Mouse (Mus musculus) Patski (cell line): ENCODE measurements around the gene Palm2. TPM values are rescaled to one million over a fixed set of nuclear protein-coding genes. Genes with fewer than 3 reads are reported as not detected.
A peak's percentile ranks its signal among the peaks of the same experiment; 100 is the strongest.

ENCODE experiments used
- ATAC-seq: fragments of 100-300 bp; one replicate; pipeline ENCODE4 v1.8.0; 2021
- CTCF ChIA-PET: fragments of 350-600 bp; sonication (Branson Sonifier 250); formaldehyde crosslinking; loops from one replicate; lab custom pipeline; 2022; ENCODE audit warnings: inconsistent platforms; lab: Charles Lee
- POLR2A ChIA-PET: fragments of 350-600 bp; sonication (Branson Sonifier 250); formaldehyde crosslinking; loops from one replicate; lab custom pipeline; 2022; ENCODE audit warnings: antibody characterized with exemption, inconsistent platforms; lab: Charles Lee
- DNase-seq: peaks from one replicate; pipeline ENCODE4 v3.0.0-alpha.2; 2011; ENCODE audit warnings: low read depth, low spot score
- H3K27me3 ChIP-seq: fragments of 371-371 bp; one replicate; pipeline ENCODE4 v1.5.1; 2021
- CTCF ChIP-seq: fragments of 100-300 bp; IDR thresholded peaks from one replicate; pipeline ENCODE4 v1.5.1; 2021
- in situ Hi-C: fragments of 300-500 bp; cut with MboI; formaldehyde crosslinking; loops from 3 replicates; pipeline ENCODE4 v1.11.1; 2018; ENCODE audit warnings: low pct_unique_long_range_greater_than_20kb, mixed read lengths
- polyA plus RNA-seq: library from polyadenylated mRNA; unstranded; gene quantifications from one replicate; pipeline ENCODE4 v1.2.3, GENCODE M21; 2021

The Palm2 gene
- polyA plus RNA-seq, 1 experiment from 2014 or later = 0.71 TPM

DNA sequence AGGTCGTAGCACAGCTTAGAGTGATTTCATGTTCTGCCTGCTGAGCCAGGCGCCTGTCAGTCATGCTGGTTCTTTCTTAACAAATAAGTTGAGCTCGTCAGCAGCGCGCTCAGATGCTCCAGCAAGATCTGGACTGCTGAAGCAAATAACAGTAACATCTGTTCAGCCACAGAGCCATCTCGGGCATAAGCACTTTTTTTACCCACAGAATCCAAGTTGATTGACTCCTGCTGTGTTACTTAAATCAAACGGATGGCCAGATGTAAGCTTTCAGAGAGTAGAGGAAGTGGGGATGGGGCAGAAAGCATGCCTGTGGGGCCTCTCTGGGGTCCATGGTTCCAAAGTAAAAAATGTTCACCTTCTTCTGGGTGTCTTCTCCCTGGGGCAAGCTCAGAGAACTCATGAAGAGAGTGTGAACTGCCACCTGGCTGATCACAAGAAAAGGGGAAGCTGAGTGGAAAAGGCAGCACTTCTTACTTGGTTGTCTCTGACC lies 286.9 kb downstream of the Palm2 start:
- DNase-seq (no peak), ATAC-seq (no peak)
- ChIA-PET POLR2A (no interaction called here), CTCF (no interaction called here)
- in situ Hi-C loops = no loop called here
- TF ChIP-seq CTCF = no peak
- no peaks in the 10 kb centered on the region for H3K27me3 ChIP-seq

DNA sequence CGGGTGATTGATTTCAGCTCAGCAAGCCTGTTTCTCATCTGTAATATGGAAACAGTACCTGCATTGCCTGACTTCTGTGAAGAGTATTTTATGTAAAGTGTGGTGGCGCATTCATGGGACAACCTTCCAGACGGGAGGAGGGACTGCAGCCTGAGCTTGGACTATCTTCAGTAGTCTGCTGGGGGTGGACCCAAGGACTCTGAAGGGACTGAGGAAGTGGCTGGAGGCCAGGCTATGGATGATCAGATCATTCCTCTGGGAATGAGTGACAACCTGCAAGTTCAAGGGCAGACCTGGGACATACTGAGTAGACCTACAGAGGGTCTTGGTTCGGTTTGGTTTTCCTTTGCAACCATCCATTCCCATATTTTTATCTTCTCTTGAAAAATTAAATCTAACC lies 288.2 kb downstream of the Palm2 start:
- ATAC-seq (no peak), DNase-seq (no peak)
- CTCF ChIA-PET = no interaction called here
- in situ Hi-C loops = no loop called here
- no peak for TF ChIP-seq CTCF
- POLR2A ChIA-PET = interaction anchor here (0.6 kb wide), 1 partner anchor 73 kb away, joined by 6 read pairs; no protein-coding TSS in a partner anchor
- H3K27me3 ChIP-seq = no peaks in the 10 kb centered on the region

DNA sequence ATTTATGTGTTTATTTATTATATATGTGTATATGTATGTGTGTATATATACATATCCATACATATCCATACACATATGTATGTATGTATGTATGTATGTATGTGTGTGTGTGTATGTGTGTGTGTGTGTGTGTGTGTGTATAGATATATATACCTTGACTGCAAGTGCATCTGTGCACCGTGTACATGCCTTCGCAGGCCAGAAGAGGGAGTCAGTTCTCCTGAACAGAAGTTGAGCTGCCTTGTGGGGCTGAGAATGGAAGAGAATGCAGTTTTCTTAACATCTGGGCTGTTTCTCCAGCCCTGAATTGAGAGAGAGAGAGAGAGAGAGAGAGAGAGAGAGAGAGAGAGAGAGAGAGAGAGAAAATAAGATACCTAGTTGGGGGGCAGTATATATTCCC lies 289.6 kb downstream of the Palm2 start:
- TF ChIP-seq CTCF = no peak
- in situ Hi-C loops = no loop called here
- CTCF ChIA-PET = no interaction called here
- ATAC-seq (no peak), DNase-seq (no peak)
- no peaks in the 10 kb centered on the region for H3K27me3 ChIP-seq
- POLR2A ChIA-PET = no interaction called here

DNA sequence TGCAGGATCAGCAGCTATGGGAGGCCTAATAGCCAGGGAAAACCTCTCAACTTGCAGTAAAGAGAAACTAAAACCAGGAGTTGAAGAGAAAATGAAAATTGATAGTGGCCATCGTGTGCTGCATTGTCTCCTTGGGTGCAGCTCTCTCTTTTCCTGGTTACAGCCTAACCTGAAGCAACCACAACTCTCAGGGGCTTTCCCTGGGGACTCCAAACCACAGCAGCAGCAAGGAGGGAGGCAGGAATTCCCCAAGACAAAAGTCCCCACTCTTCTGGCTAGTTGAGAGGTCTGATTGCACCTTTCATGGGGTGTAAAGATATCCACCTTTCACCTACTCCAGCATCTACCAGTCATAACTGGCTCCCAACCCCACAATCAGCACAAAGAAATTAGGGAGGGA lies 291.5 kb downstream of the Palm2 start:
- ChIA-PET CTCF (no interaction called here), POLR2A (no interaction called here)
- DNase-seq (peak; percentile 27), ATAC-seq (no peak)
- in situ Hi-C loops = no loop called here
- TF ChIP-seq CTCF = no peak
- no peaks in the 10 kb centered on the region for H3K27me3 ChIP-seq

DNA sequence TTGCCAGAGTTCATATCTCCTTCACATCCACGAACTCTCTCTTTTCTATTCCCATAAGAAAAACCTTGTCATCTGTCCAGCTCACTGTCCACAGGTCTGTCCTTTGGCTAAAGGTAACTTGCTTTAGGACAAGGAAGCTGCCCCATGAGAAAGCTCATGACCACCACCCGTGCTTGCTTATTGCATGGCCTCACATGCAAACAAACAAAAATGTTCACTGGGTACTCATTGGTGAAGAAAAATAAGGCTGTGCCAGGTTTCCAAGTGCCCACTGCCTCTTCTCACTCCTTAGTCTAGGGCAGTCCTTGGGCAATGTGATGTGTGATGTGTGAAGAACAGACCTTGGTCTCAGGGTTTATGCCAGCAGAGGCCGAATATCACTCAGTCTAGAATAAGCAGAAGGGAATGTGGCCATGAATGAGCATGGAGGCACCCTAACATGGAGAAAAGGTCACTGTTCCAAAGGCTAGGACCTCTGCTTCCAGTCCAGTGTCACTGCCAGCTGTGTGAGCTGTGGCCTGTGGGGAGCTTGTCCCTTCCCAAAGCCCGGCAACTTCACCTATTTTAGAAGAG lies 294.6 kb downstream of the Palm2 start:
- in situ Hi-C loops = no loop called here
- no peak for ATAC-seq
- H3K27me3 ChIP-seq = no peaks in the 10 kb centered on the region
- no peak for DNase-seq
- ChIA-PET CTCF (no interaction called here), POLR2A (no interaction called here)
- no peak for TF ChIP-seq CTCF

DNA sequence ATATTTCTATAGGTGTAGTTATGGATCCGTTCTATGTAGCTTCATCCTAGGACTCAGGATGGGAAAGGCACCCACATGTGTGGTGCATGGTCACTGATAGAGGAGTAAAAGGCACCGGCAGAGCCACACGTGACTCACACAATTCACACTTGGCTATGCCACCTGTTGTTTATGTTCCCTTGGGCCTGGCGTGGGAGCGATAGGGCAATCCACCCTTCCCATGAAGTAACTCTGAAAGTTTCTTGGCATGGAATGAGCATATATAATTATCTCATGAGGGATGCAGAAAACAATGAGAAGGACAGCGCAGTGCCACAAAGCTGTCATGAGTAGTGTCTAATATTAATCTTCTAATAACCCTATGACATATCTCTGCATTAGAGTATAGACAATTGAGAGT lies 296.0 kb downstream of the Palm2 start:
- no peak for DNase-seq
- in situ Hi-C loops = no loop called here
- H3K27me3 ChIP-seq = no peaks in the 10 kb centered on the region
- no peak for TF ChIP-seq CTCF
- ChIA-PET CTCF (no interaction called here), POLR2A (no interaction called here)
- no peak for ATAC-seq

DNA sequence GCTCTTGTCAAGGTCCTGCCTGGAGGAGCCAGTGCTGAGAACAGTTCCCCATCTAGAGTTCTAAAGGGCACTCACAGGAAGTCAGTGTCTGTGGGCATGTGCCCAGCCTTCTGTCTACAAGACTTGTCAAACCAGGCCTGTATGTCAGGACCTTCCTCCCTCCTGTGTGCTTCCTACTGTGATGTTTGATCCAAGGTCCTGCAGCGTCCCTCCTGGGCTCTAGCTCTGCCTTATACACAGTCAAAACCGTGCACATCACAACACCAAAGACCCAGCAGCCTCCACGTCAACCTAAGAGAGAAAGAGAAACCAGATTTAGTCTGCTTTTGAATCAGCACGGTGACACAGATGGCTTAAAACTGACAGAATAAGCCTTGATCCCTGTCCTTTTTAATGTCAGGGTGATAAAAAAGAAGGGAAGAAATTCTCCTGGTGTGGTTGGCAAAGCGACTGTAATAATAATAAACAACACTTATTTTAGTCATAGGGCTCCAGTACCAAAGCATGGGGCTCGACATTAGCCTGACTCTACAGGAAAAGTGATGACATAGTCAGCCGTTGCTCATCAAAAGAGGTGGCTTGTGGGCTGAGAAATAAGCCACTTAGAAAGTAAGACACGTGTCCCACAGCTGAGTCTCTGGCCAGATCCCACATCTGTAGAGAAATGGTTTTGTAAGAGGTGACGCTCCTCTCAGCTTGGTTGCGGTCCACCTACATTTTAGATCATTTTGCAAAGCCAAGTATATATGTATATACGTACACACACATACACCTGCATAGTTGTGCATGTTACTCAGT lies 297.0 kb downstream of the Palm2 start:
- TF ChIP-seq CTCF = no peak
- POLR2A ChIA-PET = no interaction called here
- no peak for DNase-seq
- CTCF ChIA-PET = interaction anchor here (1.1 kb wide), 1 partner anchor 25 kb away, joined by 3 read pairs; no protein-coding TSS in a partner anchor
- in situ Hi-C loops = no loop called here
- H3K27me3 ChIP-seq = no peaks in the 10 kb centered on the region
- ATAC-seq = no peak

DNA sequence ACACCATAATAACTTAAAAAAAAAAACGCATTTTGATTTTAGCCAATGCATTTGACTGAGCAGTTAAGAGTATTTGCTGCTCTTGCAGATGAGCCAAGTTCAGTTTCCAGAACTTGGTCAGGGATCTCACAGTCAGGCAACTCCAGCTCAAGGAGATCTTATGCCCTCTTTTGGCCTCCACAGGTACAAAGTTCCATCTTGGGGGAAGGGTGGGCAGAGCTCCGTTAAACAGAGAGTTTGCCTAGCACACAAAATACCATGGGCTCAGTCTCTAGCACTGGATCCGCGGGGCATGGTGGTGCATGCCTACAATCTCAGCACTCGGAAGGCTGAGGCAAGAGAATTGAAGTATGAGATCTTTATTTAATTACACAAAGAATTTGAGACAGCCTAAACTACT lies 298.3 kb downstream of the Palm2 start:
- ATAC-seq (no peak), DNase-seq (no peak)
- TF ChIP-seq CTCF = no peak
- POLR2A ChIA-PET = no interaction called here
- CTCF ChIA-PET = interaction anchor here (1.1 kb wide), 1 partner anchor 23 kb away, joined by 3 read pairs; no protein-coding TSS in a partner anchor
- no peaks in the 10 kb centered on the region for H3K27me3 ChIP-seq
- in situ Hi-C loops = no loop called here

DNA sequence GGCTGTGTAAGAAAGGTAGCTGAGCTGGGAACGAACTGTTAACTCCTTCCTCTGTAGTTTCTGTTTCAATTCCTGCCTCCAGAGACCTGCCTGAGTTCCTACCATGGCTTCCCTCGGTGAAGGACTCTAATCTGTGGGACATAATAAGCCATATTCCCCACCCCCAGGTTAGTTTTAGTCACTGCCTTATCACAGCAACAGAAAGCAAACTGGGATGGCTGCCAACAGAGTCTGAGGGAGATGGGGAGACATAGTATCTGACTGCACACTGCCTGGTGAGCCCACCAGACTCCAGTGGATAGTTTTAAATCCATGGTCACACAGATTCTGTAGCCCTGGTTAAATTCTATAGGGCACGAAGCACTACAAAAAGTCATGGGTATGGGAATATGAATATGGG lies 299.4 kb downstream of the Palm2 start:
- no peak for ATAC-seq

DNA sequence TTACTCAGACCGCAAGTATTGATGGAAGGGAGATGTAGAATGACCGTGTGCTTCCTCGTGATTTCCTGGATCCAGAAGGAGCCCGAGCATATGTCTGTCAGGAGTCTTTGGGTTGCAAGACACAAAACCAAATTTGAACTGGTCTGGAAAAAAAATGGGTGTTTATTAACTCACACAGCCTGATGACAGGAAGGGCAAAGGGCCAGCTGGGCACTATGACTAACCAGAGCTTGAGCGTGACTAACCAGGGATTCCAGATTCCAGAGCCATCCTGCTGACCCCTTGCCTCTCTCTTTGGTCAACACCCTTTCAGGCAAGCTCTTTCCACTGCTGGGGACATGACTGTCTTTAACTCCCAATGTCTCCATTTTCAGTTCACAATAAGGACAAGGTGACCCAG lies 301.4 kb downstream of the Palm2 start:
- peak; percentile 93 for DNase-seq
- no peaks in the 10 kb centered on the region for H3K27me3 ChIP-seq
- in situ Hi-C loops = loop anchor here (5.0 kb wide), 1 partner anchor 42 kb away; no protein-coding TSS in a partner anchor
- peak; percentile 89 for ATAC-seq
- no peak for TF ChIP-seq CTCF
- ChIA-PET POLR2A (no interaction called here), CTCF (no interaction called here)

More for the DNA sequence above, 299.4 kb downstream of the Palm2 start:
- in situ Hi-C loops = no loop called here
- DNase-seq = no peak
- ChIA-PET POLR2A (no interaction called here), CTCF (no interaction called here)
- H3K27me3 ChIP-seq = no peaks in the 10 kb centered on the region
- no peak for TF ChIP-seq CTCF

DNA sequence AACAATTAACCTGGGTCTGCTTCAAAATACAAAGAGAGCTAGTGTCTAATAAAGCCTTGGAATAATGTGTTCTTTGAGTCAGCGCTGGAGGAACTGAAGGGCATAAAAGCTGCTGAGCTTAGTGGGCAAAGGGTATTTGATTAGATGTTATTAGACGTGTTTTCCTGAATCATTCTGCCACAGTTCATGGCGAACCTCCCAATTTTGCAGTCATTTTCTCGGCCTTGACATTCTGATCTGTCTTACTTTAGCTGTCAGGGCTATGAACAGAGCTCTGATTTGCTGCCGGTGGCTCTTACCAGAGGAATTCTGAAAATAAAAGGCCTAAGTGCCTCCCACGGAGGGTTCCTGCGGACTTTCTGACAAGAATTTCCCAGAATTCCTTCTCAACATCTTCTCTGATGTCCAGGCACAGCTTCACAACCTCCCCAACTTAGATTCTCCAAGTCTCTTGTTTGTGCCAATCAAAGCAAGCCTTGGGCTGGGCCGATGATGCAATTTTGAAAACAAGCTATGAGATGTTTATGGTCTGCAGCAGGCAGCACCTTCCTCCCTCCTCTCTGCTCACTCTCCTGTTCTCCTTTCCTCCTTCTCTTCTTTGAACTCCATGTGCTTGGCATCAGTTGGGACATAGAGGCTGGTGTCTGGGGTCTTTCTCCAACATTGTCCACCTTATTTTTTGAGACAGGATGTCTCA lies 305.0 kb downstream of the Palm2 start:
- no peak for TF ChIP-seq CTCF
- DNase-seq = no peak
- no peaks in the 10 kb centered on the region for H3K27me3 ChIP-seq
- CTCF ChIA-PET = interaction anchor here (0.9 to 1.4 kb wide), 3 partner anchors 8 to 19 kb away, joined by 3 to 4 read pairs (median 4); no protein-coding TSS in a partner anchor
- in situ Hi-C loops = loop anchor here (5.0 kb wide), 1 partner anchor 38 kb away; no protein-coding TSS in a partner anchor
- POLR2A ChIA-PET = interaction anchor here (0.6 kb wide), 1 partner anchor 15 kb away, joined by 3 read pairs; no protein-coding TSS in a partner anchor
- ATAC-seq = no peak
